Mouse (Mus musculus): Measurements from ENCODE around the gene Fndc5. TPM values are rescaled to one million over a fixed set of nuclear protein-coding genes. Genes with fewer than 3 reads are reported as not detected.

Fndc5 gene
- polyA plus RNA-seq, 1 experiment from 2014 or later, result 29.1 TPM

DNA sequence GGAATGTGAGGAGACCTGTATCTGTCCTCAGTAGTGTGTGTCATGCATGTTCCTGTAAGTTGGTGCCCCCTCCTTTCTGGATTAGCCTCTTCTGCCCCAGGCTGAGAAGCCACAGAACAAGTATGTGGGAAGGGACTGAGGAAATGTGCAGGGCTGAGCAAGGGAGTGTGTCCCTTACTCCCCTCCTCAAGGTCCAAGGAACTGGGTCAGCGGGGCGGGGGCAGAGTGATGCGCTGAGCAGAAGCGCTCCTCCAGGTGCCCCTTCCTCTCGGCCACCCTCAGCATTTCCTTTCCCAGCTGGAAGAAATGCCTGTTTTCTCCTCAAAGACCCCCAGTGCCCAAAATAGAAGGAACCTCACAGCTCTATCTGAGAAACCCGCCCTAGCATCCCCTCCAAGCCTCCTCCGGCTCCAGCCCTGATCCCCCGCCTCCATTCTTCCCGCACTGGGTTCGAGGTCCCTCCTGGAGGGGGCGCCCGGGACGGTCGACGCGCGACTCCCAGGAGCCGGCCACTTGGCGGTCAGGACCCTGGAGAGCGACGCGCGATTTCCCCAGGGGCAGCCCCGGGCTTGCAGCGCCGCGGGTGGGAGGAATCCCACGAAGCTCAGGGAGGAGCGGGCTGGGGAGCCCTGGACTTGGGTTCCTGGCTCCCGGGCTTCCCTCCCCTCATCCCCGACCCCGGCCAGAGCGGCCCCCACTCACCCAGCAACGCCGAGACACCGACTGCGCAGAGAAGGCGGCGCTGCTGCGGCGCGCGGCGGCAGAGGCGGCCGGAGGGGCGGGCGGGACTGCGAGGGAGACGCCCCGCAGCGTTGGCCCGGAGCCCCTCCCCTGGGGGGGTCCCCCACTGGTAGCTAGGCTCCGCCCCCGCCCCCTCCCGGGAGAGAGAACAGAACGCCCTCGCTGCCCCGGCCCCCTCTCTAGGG, 16.0 kb upstream of the Fndc5 start:
- Histone ChIP-seq H3K9me3 (ENCODE audit: control insufficient read depth, low read length) (no peaks in the 10 kb centered on the region), H3K4me2 (ENCODE audit: low read depth, low read length) (peak overlapping the region; percentile 97), H3K4me1 (ENCODE audit: control insufficient read depth, insufficient read depth, low read length) (peaks cover 11% of the 10 kb centered on the region; the same call in 1 of the 2 replicates), H3K27me3 (replicated peaks; ENCODE audit: control insufficient read depth, insufficient read depth, low read length) (peaks cover 39% of the 10 kb centered on the region), H3K9ac (ENCODE audit: low read depth, low read length) (peak overlapping the region; percentile 37), H3K36me3 (ENCODE audit: control insufficient read depth, insufficient read depth, low read length) (no peaks in the 10 kb centered on the region), H3K27ac (replicated peaks; ENCODE audit: low read depth, low read length) (no peak overlapping the region), H3K4me3 (ENCODE audit: low read depth, low read length) (peak overlapping the region; percentile 47)
- WGBS, result 0% methylated on average over 17 of the region's 59 CpGs
- peak; percentile 42; the same call in 1 of the 2 replicates for ATAC-seq (ENCODE audit: low read depth)
- DNase-seq (ENCODE audit: low spot score), result no peak

DNA sequence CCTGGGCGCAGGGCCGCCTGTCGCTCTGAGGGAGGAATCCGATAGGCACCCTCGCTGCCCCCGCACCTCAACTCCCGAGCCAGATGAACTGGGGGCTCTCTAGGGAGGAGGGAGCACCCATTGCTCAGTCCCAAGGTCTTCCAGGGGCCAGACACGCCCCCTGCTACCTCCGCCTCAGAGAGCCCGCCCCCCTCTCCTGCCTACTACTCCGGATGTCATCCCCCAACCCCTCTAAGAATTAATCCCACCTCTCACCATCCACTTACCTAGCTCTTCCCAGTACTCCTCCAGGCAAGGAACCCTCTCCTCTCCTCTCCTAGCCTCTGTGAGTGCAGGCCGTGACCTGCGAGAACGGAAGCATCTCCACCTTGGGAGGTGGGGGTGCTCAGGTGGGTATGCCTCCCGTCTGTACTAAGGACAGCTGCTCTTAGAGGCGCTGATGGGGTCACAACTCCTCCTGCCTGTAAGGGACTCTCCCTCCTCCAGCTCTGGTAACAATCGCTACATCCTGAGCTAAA, 15.2 kb upstream of the Fndc5 start, which contains the start of gene Hpca:
Hpca (minus strand) TSS at position 468 of the 518 bp plus-strand sequence.
- Histone ChIP-seq H3K27me3 (replicated peaks; ENCODE audit: control insufficient read depth, insufficient read depth, low read length) (peaks cover 44% of the 10 kb centered on the region), H3K4me3 (ENCODE audit: low read depth, low read length) (peak within 1 kb of the TSS; percentile 47), H3K9ac (ENCODE audit: low read depth, low read length) (peak within 1 kb of the TSS; percentile 37), H3K36me3 (ENCODE audit: control insufficient read depth, insufficient read depth, low read length) (no peaks in the 10 kb centered on the region), H3K9me3 (ENCODE audit: control insufficient read depth, low read length) (no peaks in the 10 kb centered on the region), H3K27ac (replicated peaks; ENCODE audit: low read depth, low read length) (no peak within 1 kb of the TSS), H3K4me2 (ENCODE audit: low read depth, low read length) (peak within 1 kb of the TSS; percentile 97), H3K4me1 (ENCODE audit: control insufficient read depth, insufficient read depth, low read length) (peaks cover 17% of the 10 kb centered on the region; the same call in 1 of the 2 replicates)
- no peak for DNase-seq (ENCODE audit: low spot score)
- WGBS, result 0% methylated on average over 7 of the region's 17 CpGs
- ATAC-seq (ENCODE audit: low read depth), result 0 out of 2 replicates have a peak, but pooled peaks have one; percentile 15

DNA sequence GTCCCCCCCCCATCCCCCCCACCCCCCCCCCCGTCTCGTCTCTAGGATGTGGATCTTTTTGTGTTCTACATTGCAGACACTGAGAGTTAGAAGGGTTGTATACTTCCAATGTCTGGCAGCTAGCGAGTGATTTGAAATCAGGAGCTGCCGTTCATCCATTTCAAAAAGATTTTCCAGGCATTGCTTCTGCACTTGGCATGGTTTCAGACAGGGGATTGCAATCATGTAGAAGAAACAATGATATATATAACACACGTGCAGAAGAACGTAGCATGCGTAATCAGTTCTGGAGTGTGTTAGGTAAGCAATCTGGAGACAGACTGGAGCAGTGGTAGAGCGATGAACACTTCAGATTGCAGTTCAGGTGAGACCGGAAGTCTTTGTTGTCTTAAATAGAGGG, 14.7 kb upstream of the Fndc5 start:
- H3K27ac ChIP-seq (replicated peaks; ENCODE audit: low read depth, low read length), result no peak overlapping the region
- 23% methylated on average over 9 of the region's 9 CpGs for WGBS
- ATAC-seq (ENCODE audit: low read depth), result no peak
- H3K4me2 ChIP-seq (ENCODE audit: low read depth, low read length), result no peak overlapping the region
- H3K4me1 ChIP-seq (ENCODE audit: control insufficient read depth, insufficient read depth, low read length), result peaks cover 17% of the 10 kb centered on the region; the same call in 1 of the 2 replicates
- no peak overlapping the region for H3K4me3 ChIP-seq (ENCODE audit: low read depth, low read length)
- no peaks in the 10 kb centered on the region for H3K9me3 ChIP-seq (ENCODE audit: control insufficient read depth, low read length)
- no peaks in the 10 kb centered on the region for H3K36me3 ChIP-seq (ENCODE audit: control insufficient read depth, insufficient read depth, low read length)
- no peak overlapping the region for H3K9ac ChIP-seq (ENCODE audit: low read depth, low read length)
- no peak for DNase-seq (ENCODE audit: low spot score)
- H3K27me3 ChIP-seq (replicated peaks; ENCODE audit: control insufficient read depth, insufficient read depth, low read length), result peaks cover 44% of the 10 kb centered on the region

DNA sequence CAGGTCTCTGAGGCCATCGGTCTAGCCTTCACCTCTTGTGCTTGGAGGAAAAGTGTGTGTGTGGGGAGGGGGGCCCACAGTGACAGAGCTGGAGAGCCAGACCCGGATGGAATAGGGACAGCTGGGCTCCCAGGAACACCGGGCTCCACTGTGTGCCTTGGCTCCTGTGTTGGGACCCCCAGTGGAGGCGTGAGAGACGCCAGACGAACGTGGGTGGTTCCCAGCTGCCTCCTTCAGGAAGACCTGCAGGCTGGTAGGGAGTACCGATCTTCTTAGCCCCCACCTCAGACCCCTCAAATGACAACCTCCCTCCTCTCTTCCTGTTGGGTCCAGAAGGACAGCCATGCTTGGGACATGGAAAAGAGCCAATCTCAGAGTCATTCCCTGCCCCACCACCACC, 14.1 kb upstream of the Fndc5 start:
- H3K4me2 ChIP-seq (ENCODE audit: low read depth, low read length), result no peak overlapping the region
- no peaks in the 10 kb centered on the region for H3K9me3 ChIP-seq (ENCODE audit: control insufficient read depth, low read length)
- no peak overlapping the region for H3K4me3 ChIP-seq (ENCODE audit: low read depth, low read length)
- ATAC-seq (ENCODE audit: low read depth) (no peak), DNase-seq (ENCODE audit: low spot score) (no peak)
- H3K27me3 ChIP-seq (replicated peaks; ENCODE audit: control insufficient read depth, insufficient read depth, low read length), result peaks cover 44% of the 10 kb centered on the region
- 45% methylated on average over 5 of the region's 8 CpGs for WGBS
- no peaks in the 10 kb centered on the region for H3K36me3 ChIP-seq (ENCODE audit: control insufficient read depth, insufficient read depth, low read length)
- no peak overlapping the region for H3K9ac ChIP-seq (ENCODE audit: low read depth, low read length)
- no peak overlapping the region for H3K27ac ChIP-seq (replicated peaks; ENCODE audit: low read depth, low read length)
- H3K4me1 ChIP-seq (ENCODE audit: control insufficient read depth, insufficient read depth, low read length), result peaks cover 17% of the 10 kb centered on the region; the same call in 1 of the 2 replicates

- H3K27ac ChIP-seq (replicated peaks; ENCODE audit: low read depth, low read length), result no peak overlapping the region
- no peaks in the 10 kb centered on the region for H3K36me3 ChIP-seq (ENCODE audit: control insufficient read depth, insufficient read depth, low read length)
- DNase-seq (ENCODE audit: low spot score) (no peak), ATAC-seq (ENCODE audit: low read depth) (no peak)
- 2% methylated on average over 13 of the region's 13 CpGs for WGBS
- peaks cover 44% of the 10 kb centered on the region for H3K27me3 ChIP-seq (replicated peaks; ENCODE audit: control insufficient read depth, insufficient read depth, low read length)
- no peak overlapping the region for H3K4me3 ChIP-seq (ENCODE audit: low read depth, low read length)
- H3K9me3 ChIP-seq (ENCODE audit: control insufficient read depth, low read length), result no peaks in the 10 kb centered on the region
- H3K4me2 ChIP-seq (ENCODE audit: low read depth, low read length), result peak overlapping the region; percentile 23; the same call in 1 of the 2 replicates
- peaks cover 19% of the 10 kb centered on the region; the same call in 1 of the 2 replicates for H3K4me1 ChIP-seq (ENCODE audit: control insufficient read depth, insufficient read depth, low read length)
- no peak overlapping the region for H3K9ac ChIP-seq (ENCODE audit: low read depth, low read length)
Observed at GRCm38 (mm10) chr4:129124652-129125146, 12.1 kb upstream of the Fndc5 start.

DNA sequence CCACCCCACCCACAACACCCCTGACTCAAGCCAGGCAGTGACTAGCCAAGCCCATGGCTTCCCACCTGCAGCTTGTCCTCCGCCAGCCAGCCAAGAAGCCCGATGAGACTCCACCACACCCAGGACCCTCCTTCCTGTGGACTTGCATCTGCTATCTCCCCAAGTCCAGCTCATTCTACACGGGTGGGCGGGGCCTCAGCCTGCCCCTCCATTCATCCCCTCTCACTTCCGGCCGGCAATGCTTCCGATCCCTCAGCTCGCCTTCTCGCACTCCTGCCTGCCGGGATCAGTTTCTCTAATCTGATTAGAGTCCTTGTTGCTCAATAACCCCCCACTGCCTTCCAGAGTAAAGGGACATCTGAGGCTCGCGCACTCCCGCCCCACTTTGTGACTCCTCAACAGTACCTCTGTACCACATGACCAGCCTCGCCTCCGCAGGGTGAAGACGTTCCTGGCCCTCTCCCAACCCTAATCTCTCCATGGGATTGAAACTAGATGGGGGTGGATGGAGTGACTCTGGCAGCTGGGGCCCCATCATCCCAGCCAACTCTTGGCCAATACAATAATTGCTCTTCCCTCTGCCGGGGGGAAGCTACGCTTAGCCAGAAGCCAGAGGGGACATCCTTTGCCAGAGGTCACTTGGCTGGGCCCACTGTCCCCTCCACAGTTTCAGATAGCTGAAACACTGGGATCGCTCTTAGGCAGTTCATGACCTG, 10.9 kb upstream of the Fndc5 start:
- ATAC-seq (ENCODE audit: low read depth), result no peak

DNA sequence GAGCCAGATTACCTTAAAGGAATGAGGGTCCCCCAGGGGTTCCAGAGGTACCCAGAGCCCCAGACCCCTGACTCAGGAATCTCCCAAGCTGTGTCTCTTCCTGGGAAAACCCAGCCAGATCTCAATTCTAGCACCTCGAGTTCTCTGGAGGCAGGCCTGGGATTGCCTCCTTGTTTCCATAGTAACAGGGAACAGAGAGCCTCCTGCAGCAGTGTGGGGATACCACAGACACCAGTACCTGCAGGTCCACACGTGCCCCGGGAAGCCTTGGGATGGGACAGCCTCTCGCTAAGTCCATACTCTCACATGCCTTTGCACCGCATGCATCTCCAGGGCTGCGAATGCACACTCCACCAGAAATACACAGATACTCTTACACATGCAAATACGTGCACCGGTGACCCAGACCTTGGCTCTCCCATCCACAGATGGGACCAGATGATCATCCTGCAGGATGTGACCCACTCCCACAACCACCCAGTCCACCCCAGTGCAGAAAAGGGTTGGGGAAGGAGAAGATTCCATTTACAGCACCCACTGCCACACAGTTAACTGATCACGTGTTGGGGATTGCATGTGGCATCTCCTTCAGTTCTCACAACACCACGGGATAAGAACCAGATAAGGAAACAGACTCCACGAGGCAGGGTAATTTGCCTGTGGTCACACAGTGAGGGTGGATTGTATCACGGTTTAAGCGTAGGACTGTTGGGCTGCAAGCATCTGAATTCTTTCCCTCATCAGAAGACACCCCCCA, 8.0 kb upstream of the Fndc5 start:
- H3K4me2 ChIP-seq (ENCODE audit: low read depth, low read length), result no peak overlapping the region
- 53% methylated on average over 13 of the region's 13 CpGs for WGBS
- no peaks in the 10 kb centered on the region for H3K36me3 ChIP-seq (ENCODE audit: control insufficient read depth, insufficient read depth, low read length)
- peak; percentile 31; the same call in 1 of the 2 replicates for ATAC-seq (ENCODE audit: low read depth)
- no peak overlapping the region for H3K9ac ChIP-seq (ENCODE audit: low read depth, low read length)
- peaks cover 13% of the 10 kb centered on the region for H3K27me3 ChIP-seq (replicated peaks; ENCODE audit: control insufficient read depth, insufficient read depth, low read length)
- H3K4me1 ChIP-seq (ENCODE audit: control insufficient read depth, insufficient read depth, low read length), result peaks cover 19% of the 10 kb centered on the region
- no peaks in the 10 kb centered on the region for H3K9me3 ChIP-seq (ENCODE audit: control insufficient read depth, low read length)
- no peak overlapping the region for H3K27ac ChIP-seq (replicated peaks; ENCODE audit: low read depth, low read length)
- no peak for DNase-seq (ENCODE audit: low spot score)
- H3K4me3 ChIP-seq (ENCODE audit: low read depth, low read length), result no peak overlapping the region

More for the DNA sequence above, 10.9 kb upstream of the Fndc5 start:
- Histone ChIP-seq H3K9ac (ENCODE audit: low read depth, low read length) (no peak overlapping the region), H3K9me3 (ENCODE audit: control insufficient read depth, low read length) (no peaks in the 10 kb centered on the region), H3K4me3 (ENCODE audit: low read depth, low read length) (no peak overlapping the region; the same call in 1 of the 2 replicates), H3K36me3 (ENCODE audit: control insufficient read depth, insufficient read depth, low read length) (no peaks in the 10 kb centered on the region), H3K4me2 (ENCODE audit: low read depth, low read length) (peak overlapping the region; percentile 32), H3K27ac (replicated peaks; ENCODE audit: low read depth, low read length) (no peak overlapping the region), H3K4me1 (ENCODE audit: control insufficient read depth, insufficient read depth, low read length) (peaks cover 26% of the 10 kb centered on the region), H3K27me3 (replicated peaks; ENCODE audit: control insufficient read depth, insufficient read depth, low read length) (peaks cover 36% of the 10 kb centered on the region)
- DNase-seq (ENCODE audit: low spot score), result no peak
- 15% methylated on average over 19 of the region's 19 CpGs for WGBS

DNA sequence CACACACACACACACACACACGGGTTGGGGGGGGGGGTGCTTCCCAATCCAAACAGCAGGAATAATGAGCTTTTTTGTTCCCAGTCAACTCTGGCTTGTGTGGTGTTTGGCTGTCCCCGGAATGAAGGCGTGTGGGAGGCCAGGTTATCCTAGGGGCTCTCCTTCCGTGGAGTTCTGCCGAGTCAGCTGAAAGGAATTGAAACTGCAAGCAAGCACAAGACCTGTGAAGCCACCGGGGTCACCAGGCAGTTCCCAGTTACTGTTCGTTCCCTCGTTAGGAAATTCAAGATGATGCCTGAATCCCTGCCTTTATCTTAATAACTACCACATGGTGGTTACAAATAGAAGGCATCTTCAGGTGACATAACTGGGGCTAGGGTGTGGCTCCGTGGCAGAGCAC, 7.4 kb upstream of the Fndc5 start:
- Histone ChIP-seq H3K27me3 (replicated peaks; ENCODE audit: control insufficient read depth, insufficient read depth, low read length) (peaks cover 7% of the 10 kb centered on the region), H3K4me3 (ENCODE audit: low read depth, low read length) (no peak overlapping the region), H3K4me2 (ENCODE audit: low read depth, low read length) (no peak overlapping the region), H3K36me3 (ENCODE audit: control insufficient read depth, insufficient read depth, low read length) (no peaks in the 10 kb centered on the region), H3K4me1 (ENCODE audit: control insufficient read depth, insufficient read depth, low read length) (peaks cover 19% of the 10 kb centered on the region), H3K27ac (replicated peaks; ENCODE audit: low read depth, low read length) (no peak overlapping the region), H3K9me3 (ENCODE audit: control insufficient read depth, low read length) (no peaks in the 10 kb centered on the region), H3K9ac (ENCODE audit: low read depth, low read length) (no peak overlapping the region)
- DNase-seq (ENCODE audit: low spot score) (no peak), ATAC-seq (ENCODE audit: low read depth) (no peak)
- 16% methylated on average over 8 of the region's 9 CpGs for WGBS
